Mouse (Mus musculus) lung, postnatal 25 days (tissue): ENCODE measurements around the gene Kcnmb3.

Experiments
- DNase-seq: peaks from one replicate; pipeline ENCODE4 v3.0.0; 2022; ENCODE audit warnings: low spot score

Kcnmb3 gene

GRCm38 (mm10) chr3:32495088-32495770, 3.2 kb upstream of the Kcnmb3 start:
- no peak for DNase-seq

- DNase-seq = no peak
Observed at GRCm38 (mm10) chr3:32494387-32495087, 2.5 kb upstream of the Kcnmb3 start.

DNA sequence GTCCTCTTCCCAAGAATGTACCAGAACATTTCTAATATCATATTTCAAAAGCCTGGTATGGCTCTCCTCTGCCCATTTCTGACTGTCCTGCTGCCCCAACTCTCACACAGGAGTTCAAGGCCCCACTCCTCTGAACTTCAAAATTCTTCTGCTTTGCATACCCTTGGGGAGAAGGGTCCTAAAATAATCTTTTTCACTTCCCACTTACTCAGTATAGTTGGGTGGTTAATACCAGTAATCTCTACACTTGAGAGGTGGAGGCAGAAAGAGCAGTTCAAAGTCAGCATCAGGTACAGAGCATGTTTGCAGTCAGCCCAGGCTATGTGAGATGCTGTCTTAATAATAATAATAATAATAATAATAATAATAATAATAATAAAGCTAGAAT, 1.1 kb downstream of the Kcnmb3 start:
- DNase-seq = no peak

DNA sequence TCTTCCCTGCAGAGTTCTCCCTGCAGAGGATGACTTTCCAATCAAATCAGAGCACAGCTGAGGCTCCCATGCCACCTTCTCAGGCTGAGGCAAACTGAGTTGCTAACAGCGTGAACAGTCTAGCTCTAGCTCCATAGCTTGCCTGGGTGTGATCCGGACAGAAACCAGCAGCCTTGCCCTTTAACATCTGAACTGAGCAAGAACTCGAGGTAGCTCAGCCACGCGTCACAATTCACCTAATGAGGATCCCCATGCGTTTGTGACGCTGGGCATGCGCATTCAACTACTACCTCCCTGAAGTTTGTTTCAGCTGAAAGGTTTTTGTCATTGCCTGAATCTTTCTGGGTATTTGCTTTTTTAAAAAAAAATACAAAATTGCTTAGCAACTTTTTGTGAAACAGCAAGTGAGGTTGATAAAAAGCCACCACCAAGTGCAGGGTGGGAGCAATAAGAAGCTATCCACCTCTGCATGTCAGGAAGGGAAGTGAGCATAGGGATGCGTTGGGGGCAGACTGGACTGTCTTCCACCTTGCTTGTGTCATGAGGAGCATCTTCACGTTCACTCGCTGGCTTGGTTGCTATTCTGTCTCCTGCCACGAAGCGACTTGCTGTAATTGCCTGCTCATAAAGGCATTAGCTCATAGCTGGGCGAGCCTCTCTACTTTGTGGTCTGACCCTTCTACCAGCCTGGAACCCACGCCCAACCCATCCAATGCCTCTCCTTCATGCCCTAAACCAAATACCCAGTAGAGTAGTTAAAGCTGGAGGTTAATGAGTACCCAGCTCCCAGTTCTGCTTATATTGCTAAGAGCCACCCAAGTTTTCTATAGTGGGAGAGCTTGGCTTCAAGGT, 1.7 kb downstream of the Kcnmb3 start:
- DNase-seq = peak; percentile 24

DNA sequence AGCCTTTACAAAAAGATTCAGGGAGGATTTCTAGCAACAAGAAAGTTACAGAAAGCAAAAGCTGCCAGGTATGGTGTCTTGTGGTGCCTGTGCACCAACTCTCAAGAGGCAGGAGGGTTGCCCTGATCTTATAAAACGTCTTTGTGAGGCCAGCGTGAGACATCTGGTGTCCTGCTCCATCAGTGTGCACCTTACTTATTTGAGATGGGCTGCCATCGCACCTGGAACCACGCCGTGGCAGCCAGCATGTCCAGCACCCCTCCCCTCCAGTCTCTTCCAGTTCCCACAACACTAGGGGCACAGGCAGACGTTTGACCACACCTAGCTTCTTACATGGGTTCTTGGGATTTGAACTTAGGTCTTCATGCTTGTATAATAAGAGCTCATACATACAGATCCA, 3.9 kb downstream of the Kcnmb3 start:
- no peak for DNase-seq

DNA sequence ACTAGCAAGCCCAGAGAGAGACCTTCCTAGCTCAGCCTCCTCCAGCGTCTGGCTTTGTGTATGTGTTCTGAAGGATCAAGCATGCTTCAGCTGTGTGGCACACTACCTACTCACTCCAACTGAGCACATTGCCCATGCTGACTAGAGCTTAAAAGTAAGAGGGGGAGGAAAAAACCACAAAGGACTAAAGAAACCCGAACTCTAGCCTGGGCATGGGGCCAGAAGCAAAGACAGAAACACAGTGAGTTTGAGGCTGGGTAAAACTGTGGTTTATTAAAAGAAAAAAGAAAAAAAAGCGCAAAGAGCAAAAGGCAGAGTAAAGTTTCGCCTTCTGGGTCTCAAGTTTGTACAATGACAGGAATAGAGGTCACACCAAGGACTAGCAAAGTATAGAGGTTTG, 5.5 kb downstream of the Kcnmb3 start:
- DNase-seq = no peak

DNA sequence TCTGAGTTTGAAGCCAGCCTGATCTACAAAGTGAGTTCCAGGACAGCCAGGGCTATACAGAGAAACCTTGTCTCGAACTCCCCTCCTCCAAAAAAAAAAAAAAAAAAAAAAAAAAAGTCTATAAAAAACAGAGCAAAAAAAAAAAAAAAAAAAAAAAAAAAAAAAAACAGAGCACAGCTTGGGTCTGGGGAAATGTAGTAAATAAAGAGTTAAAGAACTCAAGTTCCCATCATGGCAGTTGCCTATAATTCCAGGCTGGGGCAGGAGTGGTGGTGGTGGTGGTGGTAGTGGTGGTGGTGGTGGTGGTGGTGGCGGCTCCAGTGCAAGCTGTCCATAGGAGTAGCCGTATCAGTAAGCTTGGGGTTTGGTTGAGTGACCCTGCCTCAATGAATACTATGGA, 9.0 kb downstream of the Kcnmb3 start:
- no peak for DNase-seq

GRCm38 (mm10) chr3:32479961-32480360, 12.1 kb downstream of the Kcnmb3 start:
- DNase-seq = no peak

- DNase-seq = no peak
Observed at GRCm38 (mm10) chr3:32473184-32473583, 18.8 kb downstream of the Kcnmb3 start.

- no peak for DNase-seq
Observed at GRCm38 (mm10) chr3:32472191-32472900, 19.7 kb downstream of the Kcnmb3 start.

DNA sequence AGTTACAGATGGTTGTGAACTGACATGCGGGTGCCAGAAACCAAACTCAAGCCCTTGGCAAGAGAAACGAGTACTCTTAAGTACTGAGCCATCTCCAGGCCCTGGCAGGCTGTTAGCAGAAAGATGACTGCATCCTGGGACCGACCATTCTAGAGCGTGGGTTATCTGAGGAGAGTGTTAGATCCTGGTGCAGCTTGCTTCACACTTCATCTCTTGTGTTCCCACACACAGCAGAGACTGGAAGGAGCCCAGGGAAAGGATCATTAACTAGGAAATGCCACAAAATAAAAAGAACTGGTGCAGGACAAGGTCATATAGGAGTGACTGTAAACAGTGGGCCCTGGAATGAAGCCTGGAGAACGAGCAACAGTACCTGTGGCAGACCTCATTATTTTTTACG, 20.9 kb downstream of the Kcnmb3 start:
- peak; percentile 31 for DNase-seq

DNA sequence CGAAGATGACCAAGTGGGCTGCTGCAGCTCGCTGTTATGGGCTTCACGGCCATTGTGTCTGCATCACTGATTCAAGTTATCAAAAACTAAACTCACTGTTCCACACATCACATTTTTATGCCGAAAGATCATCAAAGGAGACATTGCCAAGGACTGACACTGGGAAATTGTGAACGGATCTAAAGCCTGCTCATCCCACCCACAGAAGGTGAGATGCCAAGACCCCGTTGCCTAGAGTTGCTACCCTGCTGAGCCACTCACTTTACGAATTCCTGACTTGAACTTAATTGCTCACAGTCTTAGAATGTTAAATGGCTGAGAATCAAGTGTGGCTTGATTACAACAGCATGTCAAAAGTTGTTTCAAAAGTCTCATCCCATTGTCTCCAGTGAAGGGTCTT, 21.6 kb downstream of the Kcnmb3 start:
- DNase-seq = no peak

DNA sequence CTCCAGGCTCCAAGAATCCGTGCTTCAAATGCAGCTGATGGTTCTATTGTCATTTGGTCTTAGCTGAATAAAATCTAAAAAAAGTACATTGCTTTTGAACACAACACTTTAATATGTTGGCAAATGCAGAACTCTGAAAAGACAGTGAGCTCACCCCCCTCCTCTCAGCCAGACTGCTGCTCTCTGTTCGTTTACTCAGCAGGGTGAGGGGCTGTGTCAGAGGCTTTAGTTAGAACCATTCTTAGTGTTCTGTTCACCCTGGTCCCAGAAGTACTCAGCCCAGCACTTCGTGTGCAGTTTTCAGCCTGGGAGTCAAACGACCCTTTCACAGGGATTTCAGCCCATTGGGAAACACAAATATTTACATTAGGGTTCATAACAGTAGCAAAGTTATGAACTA, 23.6 kb downstream of the Kcnmb3 start:
- DNase-seq = no peak

DNA sequence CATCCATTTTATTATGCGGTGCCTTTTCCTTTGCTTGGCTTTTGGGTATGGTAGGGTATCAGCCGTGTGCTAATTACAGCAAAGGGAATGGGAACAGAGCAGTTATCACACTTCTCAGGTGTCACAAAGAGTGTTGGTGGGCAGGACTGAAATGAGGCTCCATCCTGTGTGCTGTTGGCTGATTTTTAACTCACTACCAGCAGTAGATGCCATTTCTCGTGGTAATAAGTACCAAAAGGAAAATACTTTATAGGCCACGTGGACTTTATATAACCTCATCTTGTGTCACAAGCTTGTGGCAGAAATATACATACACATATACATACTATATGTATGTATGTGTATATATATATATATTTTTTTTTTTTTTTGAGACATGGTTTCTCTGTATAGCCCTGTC, 24.7 kb downstream of the Kcnmb3 start:
- no peak for DNase-seq

GRCm38 (mm10) chr3:32459777-32460176, 32.3 kb downstream of the Kcnmb3 start:
- DNase-seq = peak; percentile 29

- DNase-seq = no peak
Observed at GRCm38 (mm10) chr3:32454329-32455021, 37.6 kb downstream of the Kcnmb3 start.

GRCm38 (mm10) chr3:32441710-32442109, 50.3 kb downstream of the Kcnmb3 start:
- DNase-seq = no peak

DNA sequence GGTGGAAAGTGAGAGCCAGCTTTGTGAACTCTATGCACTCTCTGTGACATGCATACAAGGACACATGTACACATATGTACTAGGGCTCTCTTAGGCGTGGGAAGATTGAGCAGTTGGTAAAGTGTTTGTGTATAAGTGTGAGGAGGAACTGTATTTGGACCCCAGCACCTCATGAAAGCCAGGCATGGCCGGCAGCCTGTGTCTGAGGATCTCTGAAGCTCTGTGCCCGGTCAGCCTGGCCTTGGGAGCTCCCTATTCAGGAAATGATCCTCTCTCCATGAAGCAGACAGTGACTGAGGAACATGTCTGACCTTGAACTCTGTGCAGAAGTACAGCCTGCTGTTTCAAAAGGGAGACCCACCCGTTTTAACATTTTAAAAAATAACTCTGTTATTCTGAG, 53.3 kb downstream of the Kcnmb3 start:
- DNase-seq = no peak

GRCm38 (mm10) chr3:32437820-32438219, 54.2 kb downstream of the Kcnmb3 start:
- no peak for DNase-seq

- no peak for DNase-seq
Observed at GRCm38 (mm10) chr3:32437297-32437696, 54.7 kb downstream of the Kcnmb3 start.

DNA sequence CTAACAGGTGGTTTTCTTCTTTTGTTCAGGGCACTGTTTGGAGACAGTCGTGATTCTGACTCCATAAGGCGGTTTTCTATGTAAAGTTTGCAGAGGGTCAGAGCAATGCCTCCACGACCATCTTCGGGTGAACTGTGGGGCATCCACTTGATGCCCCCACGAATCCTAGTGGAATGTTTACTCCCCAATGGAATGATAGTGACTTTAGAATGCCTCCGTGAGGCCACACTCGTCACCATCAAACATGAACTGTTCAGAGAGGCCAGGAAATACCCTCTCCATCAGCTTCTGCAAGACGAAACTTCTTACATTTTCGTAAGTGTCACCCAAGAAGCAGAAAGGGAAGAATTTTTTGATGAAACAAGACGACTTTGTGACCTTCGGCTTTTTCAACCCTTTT, 55.9 kb downstream of the Kcnmb3 start:
- no peak for DNase-seq

DNA sequence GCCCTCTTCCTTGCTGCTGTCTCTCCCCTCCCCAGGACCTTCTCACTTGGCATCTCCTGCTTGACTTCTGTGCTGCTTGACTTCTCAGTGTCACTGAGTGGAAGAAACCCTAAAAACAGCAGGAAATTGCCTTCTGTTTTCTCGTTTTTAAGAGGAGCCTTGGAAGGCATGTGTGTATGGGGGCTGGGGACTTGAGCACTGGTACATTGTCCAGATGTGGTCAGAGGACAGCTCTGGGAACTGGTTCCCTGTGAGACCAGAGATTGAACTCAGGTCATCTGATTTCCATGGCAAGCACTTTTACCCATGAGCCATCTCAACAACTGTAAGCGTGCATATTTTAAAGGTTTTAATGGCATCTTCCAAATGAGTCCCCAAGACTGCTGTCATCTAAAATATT, 58.0 kb downstream of the Kcnmb3 start:
- no peak for DNase-seq
